Mouse (Mus musculus): ENCODE results near the gene Vps54. TPM values are rescaled to one million over a fixed set of nuclear protein-coding genes. Genes with fewer than 3 reads are reported as not detected.
A peak's percentile ranks its signal among the peaks of the same experiment; 100 is the strongest.
"Not testable (repeated sequence)": the region's sequence is repeated elsewhere in the genome, so short reads cannot be mapped to it uniquely, and the experiment has no call there.

Gene Vps54
- total RNA-seq (2014; fragmentation: Nextera tagmentation) (21.8 and 42.9 TPM in 2 replicates), total RNA-seq (2017) (52.1 and 58.8 TPM in 2 replicates)

GRCm38 (mm10) chr11:21239021-21239661, at the start of gene Vps54:
Vps54 (plus strand) TSS chr11:21239281.
- peak; percentile 52 for ATAC-seq (replicated peaks; ENCODE audit: low FRiP score, low TSS enrichment, poor library complexity, severe bottlenecking)

DNA sequence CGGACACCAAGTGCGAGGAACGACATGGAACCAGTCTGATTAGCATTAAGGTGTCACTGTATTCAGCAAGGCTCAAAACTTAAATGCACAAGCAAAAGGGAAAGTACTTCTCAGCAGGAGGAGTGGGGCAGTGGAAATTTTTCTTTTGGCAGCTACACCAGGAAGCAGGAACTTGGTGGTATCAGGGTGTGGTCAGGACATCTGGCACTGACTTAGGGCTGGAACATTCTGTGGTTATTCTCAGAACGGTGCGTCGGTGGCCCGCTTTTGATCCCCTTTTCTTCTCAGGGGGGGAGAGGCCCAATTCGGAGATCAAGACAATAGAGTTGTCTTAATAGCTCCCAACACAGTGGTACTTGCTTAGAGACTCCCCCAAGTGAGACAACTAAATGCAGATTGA, 47.3 kb upstream of the Vps54 start:
- not testable (repeated sequence) for ATAC-seq (replicated peaks; ENCODE audit: low FRiP score, low TSS enrichment, poor library complexity, severe bottlenecking)

GRCm38 (mm10) chr11:21194851-21195250, 44.2 kb upstream of the Vps54 start:
- no peak for ATAC-seq (replicated peaks; ENCODE audit: low FRiP score, low TSS enrichment, poor library complexity, severe bottlenecking)

GRCm38 (mm10) chr11:21209046-21209445, 30.0 kb upstream of the Vps54 start:
- ATAC-seq (replicated peaks; ENCODE audit: low FRiP score, low TSS enrichment, poor library complexity, severe bottlenecking): no peak

- ATAC-seq (replicated peaks; ENCODE audit: low FRiP score, low TSS enrichment, poor library complexity, severe bottlenecking): not testable (repeated sequence)
Measured at GRCm38 (mm10) chr11:21209701-21210100, 29.4 kb upstream of the Vps54 start.

- ATAC-seq (replicated peaks; ENCODE audit: low FRiP score, low TSS enrichment, poor library complexity, severe bottlenecking): peak; percentile 96
Measured at GRCm38 (mm10) chr11:21217419-21217818, 21.7 kb upstream of the Vps54 start.

DNA sequence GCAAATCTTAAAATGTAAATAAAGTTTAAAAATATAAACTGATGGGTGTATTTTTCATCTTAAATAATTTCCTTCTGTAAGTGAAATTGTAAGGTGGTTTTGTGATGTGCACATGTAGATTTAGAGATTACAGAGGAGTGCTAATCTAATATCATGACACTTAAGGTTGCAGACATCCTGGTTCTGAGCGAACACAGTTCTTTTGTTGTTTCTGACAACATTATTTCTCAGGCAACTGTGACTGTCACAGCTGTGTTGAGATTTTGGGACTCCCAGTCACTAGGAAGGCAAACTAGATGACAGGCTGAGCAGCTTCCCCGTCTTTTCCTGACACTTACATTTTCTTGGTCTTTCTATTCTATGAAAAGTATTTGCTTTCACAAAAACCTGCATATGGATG, 19.8 kb upstream of the Vps54 start:
- ATAC-seq (replicated peaks; ENCODE audit: low FRiP score, low TSS enrichment, poor library complexity, severe bottlenecking): no peak

- no peak for ATAC-seq (replicated peaks; ENCODE audit: low FRiP score, low TSS enrichment, poor library complexity, severe bottlenecking)
Measured at GRCm38 (mm10) chr11:21219851-21220587, 19.1 kb upstream of the Vps54 start.

GRCm38 (mm10) chr11:21220754-21221153, 18.3 kb upstream of the Vps54 start:
- peak; percentile 45; the same call in 1 of the 2 replicates for ATAC-seq (replicated peaks; ENCODE audit: low FRiP score, low TSS enrichment, poor library complexity, severe bottlenecking)

GRCm38 (mm10) chr11:21221396-21221795, 17.7 kb upstream of the Vps54 start:
- ATAC-seq (replicated peaks; ENCODE audit: low FRiP score, low TSS enrichment, poor library complexity, severe bottlenecking): no peak

DNA sequence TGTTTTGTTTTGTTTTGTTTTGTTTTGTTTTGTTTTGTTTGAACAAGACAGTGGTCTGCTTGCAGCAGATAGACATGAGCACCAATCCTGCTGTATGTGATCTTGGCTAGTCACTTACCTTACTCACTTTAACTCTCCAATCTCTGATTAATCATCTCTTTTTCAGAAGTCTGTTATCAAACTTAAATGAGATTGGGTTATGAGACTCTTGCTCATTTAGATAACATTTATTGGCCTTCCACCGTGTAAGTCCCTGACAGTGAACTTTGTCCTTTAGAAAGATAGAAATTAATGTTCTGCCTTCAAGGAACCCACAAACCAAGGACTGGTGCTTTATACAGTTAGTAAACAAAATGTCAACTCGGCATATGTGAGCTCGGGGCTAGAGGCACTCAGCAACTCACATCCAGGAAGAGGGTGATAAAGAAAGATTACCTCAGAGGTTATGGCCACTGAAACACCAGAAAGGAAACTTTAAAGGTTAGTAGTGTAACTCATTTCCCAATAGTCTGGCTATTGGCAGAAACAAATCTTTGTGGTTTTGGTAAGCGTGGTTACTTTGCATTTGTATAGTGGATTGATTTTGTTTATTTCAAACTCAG, 16.4 kb upstream of the Vps54 start:
- 0 out of 2 replicates have a peak, but pooled peaks have one; percentile 20 for ATAC-seq (replicated peaks; ENCODE audit: low FRiP score, low TSS enrichment, poor library complexity, severe bottlenecking)

DNA sequence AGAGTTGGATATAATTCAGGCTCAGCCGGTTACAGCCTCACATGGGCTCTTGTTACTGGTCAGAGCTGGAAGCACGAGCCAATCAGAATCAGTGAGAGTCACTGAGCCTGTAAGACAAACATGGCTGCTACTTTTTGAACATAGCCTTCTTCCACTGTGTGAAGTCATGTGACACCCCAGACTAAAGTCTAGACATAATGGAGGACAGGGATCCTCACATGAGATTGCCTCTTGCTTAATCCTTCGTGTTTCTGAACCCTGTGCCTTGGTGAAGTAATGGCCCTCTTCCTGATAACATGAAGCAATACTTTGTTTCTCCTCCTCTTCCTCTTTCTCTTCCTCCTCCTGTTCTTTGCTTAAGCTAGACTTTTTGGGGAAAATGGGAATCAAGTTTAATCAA, 15.5 kb upstream of the Vps54 start:
- ATAC-seq (replicated peaks; ENCODE audit: low FRiP score, low TSS enrichment, poor library complexity, severe bottlenecking): no peak

DNA sequence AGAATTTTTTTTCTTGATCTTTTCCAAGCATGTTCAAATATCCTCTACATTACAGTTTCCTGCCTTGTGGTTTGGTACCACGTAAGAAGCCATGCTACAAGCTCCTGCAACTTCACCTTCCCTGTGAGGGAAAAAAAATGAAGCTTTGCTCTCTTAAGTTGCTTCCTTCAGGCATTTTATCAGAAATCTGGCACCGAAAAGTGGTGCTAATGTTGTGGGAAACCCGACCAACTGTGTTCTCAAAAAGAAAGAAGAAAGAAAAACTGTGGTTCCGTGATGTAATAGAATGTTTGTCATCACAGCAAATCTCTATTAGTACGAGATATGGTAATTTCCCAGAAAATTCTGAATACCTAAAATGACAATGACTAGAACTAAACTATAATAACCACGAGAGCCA, 15.0 kb upstream of the Vps54 start:
- no peak for ATAC-seq (replicated peaks; ENCODE audit: low FRiP score, low TSS enrichment, poor library complexity, severe bottlenecking)

- ATAC-seq (replicated peaks; ENCODE audit: low FRiP score, low TSS enrichment, poor library complexity, severe bottlenecking): no peak
Measured at GRCm38 (mm10) chr11:21224446-21224845, 14.6 kb upstream of the Vps54 start.

- no peak for ATAC-seq (replicated peaks; ENCODE audit: low FRiP score, low TSS enrichment, poor library complexity, severe bottlenecking)
Measured at GRCm38 (mm10) chr11:21224983-21225382, 14.1 kb upstream of the Vps54 start.

DNA sequence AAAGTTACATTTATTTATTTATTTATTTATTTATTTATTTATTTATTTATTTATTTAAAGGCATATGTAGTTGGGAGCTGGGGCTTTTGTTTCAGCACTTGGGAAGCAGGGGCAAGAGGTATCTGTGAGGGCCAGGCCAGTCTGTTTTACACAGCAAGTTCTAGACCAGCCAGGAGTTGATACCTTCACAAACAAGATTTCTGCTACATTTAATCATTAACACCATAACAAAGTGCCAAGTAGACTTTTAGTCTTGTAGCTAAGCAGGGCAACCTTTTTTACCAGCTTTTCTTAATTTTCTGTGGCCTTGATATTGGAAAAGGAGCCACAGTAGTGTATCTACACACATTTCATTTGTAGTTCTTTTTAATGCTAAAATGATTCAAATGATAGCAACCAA, 3.7 kb upstream of the Vps54 start:
- no peak for ATAC-seq (replicated peaks; ENCODE audit: low FRiP score, low TSS enrichment, poor library complexity, severe bottlenecking)

DNA sequence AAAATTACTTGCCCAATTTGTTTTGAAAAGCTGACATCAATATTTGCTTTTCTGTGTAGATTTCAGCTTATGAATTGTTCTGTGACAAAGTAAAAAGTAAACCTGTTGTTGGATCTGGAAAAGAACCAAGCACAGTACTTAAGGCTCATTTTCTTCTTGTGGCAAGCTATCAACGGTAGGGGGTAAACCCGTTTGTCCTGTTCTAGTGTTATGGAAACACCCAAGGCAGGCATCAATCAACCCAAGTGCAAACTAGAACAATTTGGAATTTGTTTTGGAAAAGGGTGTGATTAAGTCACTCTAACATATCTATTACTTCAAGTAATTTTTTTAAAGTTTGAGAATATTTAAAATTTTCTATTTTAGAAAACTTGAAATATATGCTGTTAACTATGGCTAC, 3.3 kb upstream of the Vps54 start:
- ATAC-seq (replicated peaks; ENCODE audit: low FRiP score, low TSS enrichment, poor library complexity, severe bottlenecking): no peak

DNA sequence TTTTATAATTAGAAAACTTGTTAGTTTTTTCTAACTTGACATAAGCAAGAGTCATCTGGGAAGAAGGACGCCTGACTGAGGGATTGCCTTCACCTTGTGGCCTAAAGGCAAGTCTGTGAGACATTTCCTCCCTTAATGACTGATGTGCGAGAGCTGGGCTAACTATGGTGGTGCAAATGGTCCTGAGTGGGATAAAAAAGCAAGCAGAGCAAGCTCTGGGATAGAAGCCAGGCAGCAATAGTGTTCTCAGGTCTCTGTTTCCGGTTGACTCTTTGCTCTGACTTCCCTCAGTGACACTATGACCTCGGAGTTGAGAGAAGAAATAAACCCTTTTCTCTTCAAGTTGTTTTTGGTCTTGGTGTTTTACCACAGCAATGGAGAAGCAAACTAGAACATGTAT, 2.1 kb upstream of the Vps54 start:
- ATAC-seq (replicated peaks; ENCODE audit: low FRiP score, low TSS enrichment, poor library complexity, severe bottlenecking): no peak

DNA sequence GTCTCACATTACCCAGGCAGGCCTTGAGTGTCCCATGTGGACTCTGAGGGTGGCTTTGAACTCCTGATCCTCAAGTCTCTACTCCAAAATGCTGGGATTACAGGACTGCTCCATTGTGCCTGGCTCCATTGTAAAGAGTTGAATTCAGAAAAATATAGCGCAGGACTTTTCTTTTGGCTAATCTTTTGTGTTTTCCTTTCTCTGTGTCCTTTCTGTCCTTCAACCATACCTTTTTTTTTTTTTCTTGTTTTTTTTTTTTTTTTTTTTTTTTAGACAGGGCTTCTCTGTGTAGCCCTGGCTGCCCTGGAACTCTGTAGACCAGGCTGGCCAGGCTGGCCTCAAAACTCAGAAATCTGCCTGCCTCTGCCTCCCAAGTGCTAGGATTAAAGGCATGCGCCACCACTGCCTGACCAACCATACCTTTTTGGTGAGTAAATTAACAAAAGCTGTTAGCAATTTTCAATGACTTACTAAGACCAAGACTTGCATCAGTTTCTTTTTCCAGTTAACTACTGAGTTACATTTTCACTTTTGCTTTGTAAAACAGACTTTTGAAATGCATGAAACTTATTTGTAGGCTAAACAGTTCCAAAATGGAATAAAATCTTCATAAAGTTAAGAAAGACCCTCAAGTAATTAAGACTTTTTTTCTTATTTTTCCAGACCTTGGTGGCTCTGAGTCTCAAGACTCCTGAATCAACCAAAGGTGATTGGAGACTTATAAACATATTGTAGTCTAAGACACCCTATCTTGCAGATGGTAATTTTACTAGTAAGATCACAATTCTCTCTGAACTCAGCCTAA, 1.4 kb upstream of the Vps54 start:
- no peak for ATAC-seq (replicated peaks; ENCODE audit: low FRiP score, low TSS enrichment, poor library complexity, severe bottlenecking)
